11 mouse cellular contexts compared by ENCODE assay signal in genomic region chr7:132688721-132689120, GRCm38 (mm10).
DNase-seq lines count a peak whose midpoint lies in the region; ATAC-seq lines count a peak whose summit lies in the region.
"Had no signal": no experiment of that assay in that cellular context is flagged by ENCODE, and none has a peak within 500 bp of the region (broad histone marks: within the 10 kb centered on the region; RNA-seq: fewer than 3 reads in every experiment).

No protein-coding gene starts in this region.

- no peaks in the 10 kb centered on the region for H3K9me3 ChIP-seq in hindbrain, embryonic 10.5 days
- no peaks in the 10 kb centered on the region for H3K9me3 ChIP-seq in hindbrain, embryonic 14.5 days (ENCODE audit: control insufficient read depth, low read length)
- H3K9me3 ChIP-seq in embryonic facial prominence, embryonic 13.5 days, result no peaks in the 10 kb centered on the region
- H3K9me3 ChIP-seq in limb, embryonic 11.5 days (ENCODE audit: control insufficient read depth, low read length), result no peaks in the 10 kb centered on the region

- no peaks in the 10 kb centered on the region for H3K36me3 ChIP-seq in hindbrain, embryonic 10.5 days
- H3K36me3 ChIP-seq in hindbrain, embryonic 14.5 days (replicated peaks; ENCODE audit: control insufficient read depth, insufficient read depth), result no peaks in the 10 kb centered on the region
- H3K36me3 ChIP-seq in embryonic facial prominence, embryonic 13.5 days, result no peaks in the 10 kb centered on the region
- no peaks in the 10 kb centered on the region for H3K36me3 ChIP-seq in limb, embryonic 11.5 days (ENCODE audit: control insufficient read depth, insufficient read depth, low read length)

- DNase-seq in hindbrain, embryonic 10.5 days (ENCODE audit: low spot score), result peak; percentile 20
- DNase-seq in hindbrain, embryonic 14.5 days (ENCODE audit: low spot score), result no peak
- peak; percentile 48 for DNase-seq in Muller cell, postnatal 12 days (ENCODE audit: inconsistent ontology term)
- peak; percentile 28 for DNase-seq in limb, embryonic 11.5 days (ENCODE audit: low spot score)
- DNase-seq in adrenal gland, postnatal 10 days, result no peak
- DNase-seq in ovary, postnatal 36 days (ENCODE audit: low spot score), result no peak
- no peak for DNase-seq in right cerebral cortex, postnatal 25 days
- DNase-seq: thymus, adult 2 months had no signal

- peaks cover 30% of the 10 kb centered on the region for H3K4me1 ChIP-seq in hindbrain, embryonic 10.5 days (replicated peaks)
- 0 out of 2 replicates have a peak, but pooled peaks cover 10% of the 10 kb centered on the region for H3K4me1 ChIP-seq in hindbrain, embryonic 14.5 days (replicated peaks; ENCODE audit: control insufficient read depth, insufficient read depth, low read length)
- H3K4me1 ChIP-seq in embryonic facial prominence, embryonic 13.5 days, result peaks cover 23% of the 10 kb centered on the region; the same call in 1 of the 2 replicates
- 0 out of 2 replicates have a peak, but pooled peaks cover 3% of the 10 kb centered on the region for H3K4me1 ChIP-seq in limb, embryonic 11.5 days (ENCODE audit: control insufficient read depth, insufficient read depth, low read length)

- no peak overlapping the region for H3K9ac ChIP-seq in hindbrain, embryonic 14.5 days
- no peak overlapping the region for H3K9ac ChIP-seq in embryonic facial prominence, embryonic 13.5 days
- no peak overlapping the region for H3K9ac ChIP-seq in limb, embryonic 11.5 days (ENCODE audit: low read length)

- 0 out of 2 replicates have a peak overlapping the region, but pooled peaks have one; percentile 1 for H3K27ac ChIP-seq in hindbrain, embryonic 10.5 days
- H3K27ac ChIP-seq in hindbrain, embryonic 14.5 days, result no peak overlapping the region
- peak overlapping the region; percentile 48; the same call in 1 of the 2 replicates for H3K27ac ChIP-seq in embryonic facial prominence, embryonic 13.5 days
- H3K27ac ChIP-seq in limb, embryonic 11.5 days (replicated peaks; ENCODE audit: low read depth, low read length), result peak overlapping the region; percentile 10; the same call in 1 of the 2 replicates

- no peak for ATAC-seq in hindbrain, embryonic 14.5 days (ENCODE audit: low FRiP score)
- no peak for ATAC-seq in embryonic facial prominence, embryonic 13.5 days (ENCODE audit: insufficient number of reproducible peaks, insufficient read depth, low FRiP score, low TSS enrichment, low read depth)
- no peak for ATAC-seq in limb, embryonic 11.5 days (ENCODE audit: insufficient number of reproducible peaks, low FRiP score, low TSS enrichment, low read depth)
- ATAC-seq: activated CD4-positive, CD25-positive, alpha-beta regulatory T cell, adult 4 months had no signal

- no peaks in the 10 kb centered on the region for H3K27me3 ChIP-seq in hindbrain, embryonic 10.5 days (ENCODE audit: insufficient read depth, poor library complexity, severe bottlenecking)
- H3K27me3 ChIP-seq in hindbrain, embryonic 14.5 days (ENCODE audit: control insufficient read depth, insufficient read depth, low read length), result no peaks in the 10 kb centered on the region
- no peaks in the 10 kb centered on the region for H3K27me3 ChIP-seq in embryonic facial prominence, embryonic 13.5 days
- H3K27me3 ChIP-seq in limb, embryonic 11.5 days (ENCODE audit: control insufficient read depth, insufficient read depth, low read length), result no peaks in the 10 kb centered on the region
- H3K27me3 ChIP-seq: CH12.LX had no signal

- 51% methylated on average over 5 of the region's 5 CpGs for WGBS in hindbrain, embryonic 10.5 days
- 48% methylated on average over 5 of the region's 5 CpGs for WGBS in hindbrain, embryonic 14.5 days
- 29% methylated on average over 5 of the region's 5 CpGs for WGBS in embryonic facial prominence, embryonic 13.5 days
- 67% methylated on average over 5 of the region's 5 CpGs for WGBS in limb, embryonic 11.5 days

- no peak overlapping the region for H3K4me2 ChIP-seq in hindbrain, embryonic 14.5 days (replicated peaks)
- no peak overlapping the region for H3K4me2 ChIP-seq in embryonic facial prominence, embryonic 13.5 days
- no peak overlapping the region for H3K4me2 ChIP-seq in limb, embryonic 11.5 days (ENCODE audit: low read depth, severe bottlenecking)

- H3K4me3 ChIP-seq in hindbrain, embryonic 10.5 days, result no peak overlapping the region
- no peak overlapping the region for H3K4me3 ChIP-seq in hindbrain, embryonic 14.5 days (replicated peaks; ENCODE audit: low read length)
- no peak overlapping the region for H3K4me3 ChIP-seq in embryonic facial prominence, embryonic 13.5 days
- H3K4me3 ChIP-seq in limb, embryonic 11.5 days (ENCODE audit: low read depth, low read length), result no peak overlapping the region

Comparison
In these comparisons a context has a peak if more than half of its experiments do, and no peak if none do; other contexts are left out.
1. DNase-seq: peak in hindbrain, embryonic 10.5 days (single experiment), Muller cell, postnatal 12 days (single experiment) and limb, embryonic 11.5 days (single experiment); none in hindbrain, embryonic 14.5 days (single experiment), adrenal gland, postnatal 10 days (single experiment), ovary, postnatal 36 days (single experiment) and right cerebral cortex, postnatal 25 days (single experiment).